Mouse (Mus musculus): ENCODE results near the gene Tmem59l.

DNA sequence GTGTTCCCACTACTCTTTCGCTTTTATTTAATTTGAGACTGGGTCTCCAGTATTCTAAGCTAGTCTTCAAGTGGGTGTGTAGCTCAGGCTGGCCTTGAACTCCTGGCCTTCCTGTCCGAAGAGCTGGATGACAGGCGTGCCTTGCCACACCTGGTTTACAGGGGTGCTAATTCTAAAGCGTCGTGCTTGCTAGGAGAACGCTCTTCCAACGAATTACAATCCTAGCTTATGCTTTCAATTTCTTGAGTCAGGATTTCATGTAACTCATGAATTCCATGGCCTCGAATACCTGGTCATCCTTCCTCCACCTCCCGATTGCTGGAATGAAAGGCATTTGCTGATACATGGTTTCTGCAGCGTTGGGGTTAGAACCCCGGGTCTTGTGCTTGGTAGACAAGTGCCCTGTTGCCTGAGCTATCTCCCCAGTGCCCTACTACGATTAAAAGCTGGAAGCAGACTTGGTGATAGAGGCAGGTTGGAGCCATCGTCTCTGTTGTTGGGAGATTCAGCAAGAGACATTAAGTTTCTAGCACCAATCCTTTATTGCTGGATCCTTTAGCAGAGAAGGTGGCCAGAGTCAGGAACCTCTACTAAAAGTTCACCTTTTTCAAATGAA lies 41.1 kb upstream of the Tmem59l start:
- no peak for TF ChIP-seq CTCF (IDR thresholded peaks at IDR 0.05; ENCODE audit: low read depth, low read length)
- no peak for TF ChIP-seq POLR2A (IDR thresholded peaks at IDR 0.05; ENCODE audit: extremely low read depth, insufficient read depth, low read length)

All from liver, adult 2 months (tissue).